Mouse (Mus musculus) mouse embryonic stem cell (cell line): Measurements from ENCODE around the gene Shank2.

Experiments
- in situ Hi-C, 2 experiments: fragments of 300-500 bp; cut with MboI; formaldehyde crosslinking; loops; 1 replicate in 1 of 2; 3 replicates in 1 of 2; pipeline ENCODE4 v1.14.3; 2019 to 2020; ENCODE audit warnings: low sequenced_read_pairs in 2 of 2, low pct_unique_long_range_greater_than_20kb in 1 of 2, mixed read lengths in 1 of 2; ENCODE audit not compliant: unreplicated experiment in 1 of 2

The Shank2 gene

GRCm38 (mm10) chr7:144468741-144469140 lies 467.0 kb downstream of the Shank2 start:
- in situ Hi-C loops, result no loop called here

GRCm38 (mm10) chr7:144469181-144469641 lies 467.5 kb downstream of the Shank2 start:
- in situ Hi-C loops, result no loop called here

- in situ Hi-C loops, result no loop called here
These were observed 468.3 kb downstream of the Shank2 start for GRCm38 (mm10) chr7:144469908-144470544.

- in situ Hi-C loops, result no loop called here
These were observed 468.9 kb downstream of the Shank2 start, which contains the start of gene Cttn for GRCm38 (mm10) chr7:144470545-144471059. Gene Cttn (minus strand): TSS chr7:144471009.

GRCm38 (mm10) chr7:144471103-144471502 lies 469.4 kb downstream of the Shank2 start:
- in situ Hi-C loops, result no loop called here

- in situ Hi-C loops, result no loop called here
These were observed 471.8 kb downstream of the Shank2 start for GRCm38 (mm10) chr7:144473486-144473885.
